Mouse (Mus musculus) CH12.LX (cell line): Measurements from ENCODE around the gene Tomm20.
A peak's percentile ranks its signal among the peaks of the same experiment; 100 is the strongest.

Experiments used
- CHD1 ChIP-seq: IDR thresholded peaks from 2 replicates; pipeline ENCODE4 v1.6.1; 2012; ENCODE audit warnings: low read depth, low read length, improper control_type of control experiment, inconsistent platforms
- CTCF ChIP-seq, 2 experiments: IDR thresholded peaks in 1 of 2; conservative IDR thresholded peaks in 1 of 2; 2 replicates each; pipeline ENCODE4 v1.5.1; 2011 to 2012; ENCODE audit warnings: low read depth in 2 of 2, low read length in 2 of 2, improper control_type of control experiment in 1 of 2, inconsistent platforms in 1 of 2, mild to moderate bottlenecking in 1 of 2, moderate library complexity in 1 of 2
- EP300 ChIP-seq: IDR thresholded peaks from 2 replicates; pipeline ENCODE4 v1.6.1; 2011; ENCODE audit warnings: low read length, improper control_type of control experiment
- MAX ChIP-seq: IDR thresholded peaks from 2 replicates; pipeline ENCODE4 v1.6.1; 2011; ENCODE audit warnings: low read length, improper control_type of control experiment
- POLR2A ChIP-seq: IDR thresholded peaks from 2 replicates; pipeline ENCODE4 v1.6.1; 2011; ENCODE audit warnings: low read depth, mild to moderate bottlenecking, improper control_type of control experiment, low read length
- POLR2AphosphoS2 ChIP-seq: IDR thresholded peaks from 2 replicates; pipeline ENCODE4 v1.6.1; 2011; ENCODE audit warnings: low read depth, low read length, improper control_type of control experiment
- RCOR1 ChIP-seq: conservative IDR thresholded peaks from 2 replicates; pipeline ENCODE4 v1.6.1; 2012; ENCODE audit warnings: low read depth, mild to moderate bottlenecking, inconsistent platforms, low read length, improper control_type of control experiment
- SIN3A ChIP-seq: IDR thresholded peaks from 2 replicates; pipeline ENCODE4 v1.6.1; 2012; ENCODE audit warnings: low read length, improper control_type of control experiment, inconsistent platforms
- USF1 ChIP-seq: IDR thresholded peaks from 2 replicates; pipeline ENCODE4 v1.6.1; 2014; ENCODE audit warnings: low read depth, mild to moderate bottlenecking, inconsistent platforms, low read length, improper control_type of control experiment

- TF ChIP-seq CTCF (conservative IDR thresholded peaks at IDR 0.05 in 1 of 2, IDR thresholded peaks at IDR 0.05 in 1 of 2; ENCODE audit: low read depth in 2 of 2, low read length in 2 of 2) = peak; percentile 37 to 67; a peak in 3 of 4 replicates
- no peak for TF ChIP-seq RCOR1
- TF ChIP-seq USF1 = no peak
- no peak for TF ChIP-seq EP300
- no peak for TF ChIP-seq POLR2AphosphoS2
- TF ChIP-seq SIN3A = no peak
- no peak for TF ChIP-seq POLR2A
- TF ChIP-seq MAX = no peak
- TF ChIP-seq CHD1 = no peak
Measured at GRCm38 (mm10) chr8:126927058-126927457, 18.6 kb downstream of the Tomm20 start.
